Mouse (Mus musculus): Measurements from ENCODE around the gene Hoxd3. TPM values are rescaled to one million over a fixed set of nuclear protein-coding genes. Genes with fewer than 3 reads are reported as not detected.
A peak's percentile ranks its signal among the peaks of the same experiment; 100 is the strongest.

Gene Hoxd3
- polyA plus RNA-seq, 1 experiment from 2014 or later: 1.5 TPM

- ATAC-seq (ENCODE audit: insufficient number of reproducible peaks, insufficient read depth, low FRiP score, low TSS enrichment, low read depth): no peak
- peak overlapping the region; percentile 74 for H3K4me2 ChIP-seq
Observed at GRCm38 (mm10) chr2:74679980-74680379, 31.7 kb upstream of the Hoxd3 start.

DNA sequence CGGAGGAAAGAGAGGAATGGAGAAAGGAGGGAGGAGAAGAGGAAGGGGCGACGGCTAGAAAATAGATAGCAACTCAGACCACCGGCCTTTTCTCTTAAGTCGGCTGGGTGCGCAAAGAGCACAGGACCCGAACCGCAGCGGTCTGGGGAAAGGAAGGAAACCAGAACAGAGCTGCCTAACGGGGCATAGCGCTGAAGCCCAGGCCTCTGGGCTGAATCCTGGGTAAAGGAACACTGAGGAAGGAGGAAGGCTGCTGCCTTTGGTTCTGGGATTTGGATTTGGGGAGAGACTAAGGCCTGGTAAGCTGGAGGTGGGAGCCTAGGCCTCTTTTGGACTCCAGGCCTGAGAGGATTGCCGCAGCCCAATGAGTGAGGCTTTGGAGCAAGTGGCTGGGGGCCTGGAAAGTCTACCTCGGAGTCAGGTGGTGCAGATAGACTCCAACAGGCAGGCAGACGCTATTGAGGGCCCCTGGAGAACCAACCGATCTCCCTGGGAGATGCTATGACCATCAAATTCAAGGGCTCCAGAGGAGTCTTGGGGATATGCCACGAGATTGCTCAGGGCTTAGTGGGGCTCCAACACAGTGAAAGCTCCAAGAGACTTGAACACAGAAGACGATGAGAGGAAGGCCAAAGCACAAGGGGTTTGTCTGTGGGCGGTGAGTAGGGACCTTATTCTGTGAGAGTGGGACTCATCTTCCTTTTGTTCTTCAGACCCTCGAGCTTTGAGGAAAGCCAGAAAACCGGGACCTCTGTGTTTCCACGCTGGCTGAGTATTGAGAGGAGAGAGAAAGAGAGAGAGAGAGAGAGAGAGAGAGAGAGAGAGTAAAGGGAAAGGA is 30.9 kb upstream of the Hoxd3 start:
- H3K36me3 ChIP-seq: peaks cover 3% of the 10 kb centered on the region; the same call in 1 of the 2 replicates
- peak overlapping the region; percentile 74 for H3K4me2 ChIP-seq
- peaks cover 40% of the 10 kb centered on the region for H3K4me1 ChIP-seq (replicated peaks)
- no peaks in the 10 kb centered on the region for H3K9me3 ChIP-seq
- ATAC-seq (ENCODE audit: insufficient number of reproducible peaks, insufficient read depth, low FRiP score, low TSS enrichment, low read depth): no peak
- H3K27ac ChIP-seq: peak overlapping the region; percentile 98
- peaks cover 59% of the 10 kb centered on the region for H3K27me3 ChIP-seq
- 2% methylated on average over 21 of the region's 21 CpGs for WGBS
- peak overlapping the region; percentile 99 for H3K9ac ChIP-seq (replicated peaks)
- peak overlapping the region; percentile 90 for H3K4me3 ChIP-seq (replicated peaks)

More at GRCm38 (mm10) chr2:74679980-74680379, 31.7 kb upstream of the Hoxd3 start:
- Histone ChIP-seq H3K4me3 (replicated peaks) (peak overlapping the region; percentile 90), H3K36me3 (peaks cover 3% of the 10 kb centered on the region; the same call in 1 of the 2 replicates), H3K27me3 (peaks cover 64% of the 10 kb centered on the region), H3K27ac (peak overlapping the region; percentile 98), H3K4me1 (replicated peaks) (peaks cover 48% of the 10 kb centered on the region), H3K9ac (replicated peaks) (peak overlapping the region; percentile 99), H3K9me3 (no peaks in the 10 kb centered on the region)
- 1% methylated on average over 23 of the region's 23 CpGs for WGBS

GRCm38 (mm10) chr2:74681594-74682531 is 29.9 kb upstream of the Hoxd3 start:
- Histone ChIP-seq H3K27me3 (peaks cover 48% of the 10 kb centered on the region), H3K36me3 (peaks cover 3% of the 10 kb centered on the region; the same call in 1 of the 2 replicates), H3K9me3 (no peaks in the 10 kb centered on the region), H3K4me1 (replicated peaks) (peaks cover 33% of the 10 kb centered on the region; the same call in 1 of the 2 replicates), H3K27ac (peak overlapping the region; percentile 98), H3K4me2 (peak overlapping the region; percentile 74), H3K9ac (replicated peaks) (peak overlapping the region; percentile 99), H3K4me3 (replicated peaks) (peak overlapping the region; percentile 90)
- ATAC-seq (ENCODE audit: insufficient number of reproducible peaks, insufficient read depth, low FRiP score, low TSS enrichment, low read depth): peak; percentile 56
- under 1% methylated on average over 74 of the region's 78 CpGs for WGBS

GRCm38 (mm10) chr2:74682796-74683195 is 28.9 kb upstream of the Hoxd3 start:
- Histone ChIP-seq H3K27me3 (peaks cover 49% of the 10 kb centered on the region), H3K4me3 (replicated peaks) (peak overlapping the region; percentile 90), H3K4me1 (replicated peaks) (peaks cover 37% of the 10 kb centered on the region; the same call in 1 of the 2 replicates), H3K9ac (replicated peaks) (peak overlapping the region; percentile 99), H3K4me2 (peak overlapping the region; percentile 74), H3K27ac (peak overlapping the region; percentile 98), H3K9me3 (no peaks in the 10 kb centered on the region), H3K36me3 (peaks cover 10% of the 10 kb centered on the region; the same call in 1 of the 2 replicates)
- 0 out of 2 replicates have a peak, but pooled peaks have one; percentile 4 for ATAC-seq (ENCODE audit: insufficient number of reproducible peaks, insufficient read depth, low FRiP score, low TSS enrichment, low read depth)
- WGBS: under 1% methylated on average over 50 of the region's 51 CpGs

- H3K4me3 ChIP-seq (replicated peaks): peak overlapping the region; percentile 90
- H3K9ac ChIP-seq (replicated peaks): peak overlapping the region; percentile 99
- peaks cover 13% of the 10 kb centered on the region; the same call in 1 of the 2 replicates for H3K36me3 ChIP-seq
- H3K4me2 ChIP-seq: peak overlapping the region; percentile 74
- under 1% methylated on average over 18 of the region's 18 CpGs for WGBS
- no peak for ATAC-seq (ENCODE audit: insufficient number of reproducible peaks, insufficient read depth, low FRiP score, low TSS enrichment, low read depth)
- H3K27me3 ChIP-seq: peaks cover 52% of the 10 kb centered on the region
- H3K9me3 ChIP-seq: no peaks in the 10 kb centered on the region
- peak overlapping the region; percentile 98 for H3K27ac ChIP-seq
- H3K4me1 ChIP-seq (replicated peaks): peaks cover 37% of the 10 kb centered on the region; the same call in 1 of the 2 replicates
Observed at GRCm38 (mm10) chr2:74683471-74683951, 28.2 kb upstream of the Hoxd3 start.

DNA sequence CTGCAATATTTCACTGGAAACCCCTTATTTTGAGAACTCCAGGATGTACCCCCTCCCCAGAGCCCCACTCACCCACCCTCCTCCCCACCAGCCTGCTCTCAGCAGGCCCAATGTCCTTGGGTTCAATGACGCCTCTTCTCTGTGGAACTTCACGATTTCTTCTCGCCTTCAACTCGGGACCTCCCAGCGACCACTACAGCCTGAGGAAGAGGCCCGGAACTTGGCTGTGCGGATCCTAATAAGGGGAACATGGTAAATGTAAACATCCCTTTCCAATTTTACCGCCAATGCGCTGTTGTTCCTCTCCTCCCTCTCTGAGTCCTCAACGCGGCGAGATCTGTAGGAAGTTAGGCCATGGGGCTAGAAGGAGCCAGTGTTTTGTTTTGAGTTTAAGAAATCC is 27.6 kb upstream of the Hoxd3 start:
- Histone ChIP-seq H3K4me2 (peak overlapping the region; percentile 74), H3K9me3 (no peaks in the 10 kb centered on the region), H3K36me3 (peaks cover 13% of the 10 kb centered on the region; the same call in 1 of the 2 replicates), H3K4me3 (replicated peaks) (peak overlapping the region; percentile 90), H3K27me3 (peaks cover 55% of the 10 kb centered on the region), H3K4me1 (replicated peaks) (peaks cover 33% of the 10 kb centered on the region; the same call in 1 of the 2 replicates), H3K9ac (replicated peaks) (peak overlapping the region; percentile 99), H3K27ac (peak overlapping the region; percentile 98)
- under 1% methylated on average over 12 of the region's 12 CpGs for WGBS
- ATAC-seq (ENCODE audit: insufficient number of reproducible peaks, insufficient read depth, low FRiP score, low TSS enrichment, low read depth): no peak

- Histone ChIP-seq H3K9me3 (no peaks in the 10 kb centered on the region), H3K4me2 (peak overlapping the region; percentile 74), H3K9ac (replicated peaks) (peak overlapping the region; percentile 99), H3K36me3 (peaks cover 13% of the 10 kb centered on the region; the same call in 1 of the 2 replicates), H3K27ac (peak overlapping the region; percentile 98; the same call in 1 of the 2 replicates), H3K4me1 (replicated peaks) (peaks cover 35% of the 10 kb centered on the region; the same call in 1 of the 2 replicates), H3K4me3 (replicated peaks) (peak overlapping the region; percentile 90), H3K27me3 (peaks cover 55% of the 10 kb centered on the region)
- ATAC-seq (ENCODE audit: insufficient number of reproducible peaks, insufficient read depth, low FRiP score, low TSS enrichment, low read depth): no peak
- WGBS: 7% methylated on average over 4 of the region's 4 CpGs
Observed at GRCm38 (mm10) chr2:74685059-74685603, 26.6 kb upstream of the Hoxd3 start.

DNA sequence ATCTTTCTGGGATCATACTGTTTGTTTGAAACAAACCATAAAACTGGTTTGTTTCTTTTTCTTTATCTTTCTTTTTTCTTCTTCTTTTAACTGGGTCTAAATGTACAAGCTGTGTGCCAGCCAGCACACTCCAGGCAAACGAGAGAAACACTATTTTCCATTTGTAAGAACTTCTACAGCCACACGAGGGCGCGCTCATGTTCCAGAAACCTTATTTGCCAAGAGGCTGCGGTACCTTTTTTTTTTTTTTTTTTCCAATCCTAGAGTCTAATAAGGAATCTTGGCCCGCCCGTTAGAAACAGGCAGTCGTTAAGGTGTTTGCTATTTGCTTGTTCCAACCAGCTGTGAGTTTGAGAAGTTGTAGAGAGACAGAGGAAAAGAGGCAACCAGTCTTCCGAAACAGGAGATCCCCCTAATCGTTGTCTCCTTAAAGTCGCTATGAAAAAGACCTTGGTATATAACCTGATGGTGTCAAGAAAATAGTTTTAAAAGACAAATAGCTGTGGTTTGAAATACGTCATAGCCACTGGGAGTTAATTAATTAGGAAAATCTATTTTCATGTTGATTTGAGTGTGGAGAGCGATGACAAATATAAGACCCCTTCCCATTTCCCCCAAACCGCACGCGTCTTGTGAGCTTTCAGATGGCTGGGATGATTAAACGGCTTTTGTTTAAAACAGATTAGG is 25.3 kb upstream of the Hoxd3 start:
- no peaks in the 10 kb centered on the region for H3K9me3 ChIP-seq
- 3% methylated on average over 17 of the region's 17 CpGs for WGBS
- peaks cover 48% of the 10 kb centered on the region for H3K27me3 ChIP-seq
- H3K36me3 ChIP-seq: peaks cover 13% of the 10 kb centered on the region; the same call in 1 of the 2 replicates
- H3K27ac ChIP-seq: peak overlapping the region; percentile 92
- peaks cover 41% of the 10 kb centered on the region for H3K4me1 ChIP-seq (replicated peaks)
- H3K4me3 ChIP-seq (replicated peaks): peak overlapping the region; percentile 58
- H3K4me2 ChIP-seq: peak overlapping the region; percentile 92
- H3K9ac ChIP-seq (replicated peaks): peak overlapping the region; percentile 96
- no peak for ATAC-seq (ENCODE audit: insufficient number of reproducible peaks, insufficient read depth, low FRiP score, low TSS enrichment, low read depth)

GRCm38 (mm10) chr2:74686988-74687697 is 24.6 kb upstream of the Hoxd3 start:
- H3K27ac ChIP-seq: peak overlapping the region; percentile 92
- no peak for ATAC-seq (ENCODE audit: insufficient number of reproducible peaks, insufficient read depth, low FRiP score, low TSS enrichment, low read depth)
- peak overlapping the region; percentile 92 for H3K4me2 ChIP-seq
- peak overlapping the region; percentile 96 for H3K9ac ChIP-seq (replicated peaks)
- WGBS: under 1% methylated on average over 27 of the region's 27 CpGs
- peaks cover 14% of the 10 kb centered on the region; the same call in 1 of the 2 replicates for H3K36me3 ChIP-seq
- H3K9me3 ChIP-seq: no peaks in the 10 kb centered on the region
- peaks cover 45% of the 10 kb centered on the region for H3K27me3 ChIP-seq
- peak overlapping the region; percentile 58 for H3K4me3 ChIP-seq (replicated peaks)
- H3K4me1 ChIP-seq (replicated peaks): peaks cover 39% of the 10 kb centered on the region

Data from limb, embryonic 12.5 days (tissue).